Mouse (Mus musculus) heart, postnatal 0 days (tissue): ENCODE results near the gene Crygd. TPM values are rescaled to one million over a fixed set of nuclear protein-coding genes. Genes with fewer than 3 reads are reported as not detected.

ENCODE experiments used
- ATAC-seq: fragments of 200-750 bp; cut with Nextera tagmentation; 2 replicates; pipeline ENCODE4 v1.8.0; 2017; ENCODE audit warnings: low read depth, moderate number of reproducible peaks, moderate library complexity; ENCODE audit not compliant: insufficient read depth
- DNase-seq: peaks from one replicate; pipeline ENCODE4 v3.0.0-alpha.2; 2016; ENCODE audit warnings: low spot score
- H3K27ac ChIP-seq: fragments of 300-500 bp; sonication (generic); 2 replicates; pipeline ENCODE4 v1.5.1; 2014; ENCODE audit warnings: low read depth, mild to moderate bottlenecking
- H3K27me3 ChIP-seq: fragments of 300-500 bp; sonication (generic); 2 replicates; pipeline ENCODE4 v1.6.1; 2014; ENCODE audit warnings: low read length, mixed read lengths; ENCODE audit not compliant: control insufficient read depth, insufficient read depth
- H3K36me3 ChIP-seq: fragments of 300-500 bp; sonication (generic); replicated peaks from 2 replicates; pipeline ENCODE4 v1.6.1; 2014; ENCODE audit warnings: low read length, mixed read lengths; ENCODE audit not compliant: control insufficient read depth, insufficient read depth
- H3K4me1 ChIP-seq: fragments of 300-500 bp; sonication (generic); 2 replicates; pipeline ENCODE4 v1.6.1; 2014; ENCODE audit warnings: antibody characterized with exemption; ENCODE audit not compliant: control insufficient read depth, insufficient read depth
- H3K4me2 ChIP-seq: fragments of 300-500 bp; sonication (generic); 2 replicates; pipeline ENCODE4 v1.6.1; 2014; ENCODE audit warnings: low read depth, mild to moderate bottlenecking, low read length, moderate library complexity
- H3K4me3 ChIP-seq: fragments of 300-500 bp; sonication (generic); 2 replicates; pipeline ENCODE4 v1.5.1; 2014; ENCODE audit warnings: low read depth, low read length
- H3K9ac ChIP-seq: fragments of 300-500 bp; sonication (generic); replicated peaks from 2 replicates; pipeline ENCODE4 v1.6.1; 2014; ENCODE audit warnings: low read depth, low read length, mixed read lengths
- H3K9me3 ChIP-seq: fragments of 300-500 bp; sonication (generic); replicated peaks from 2 replicates; pipeline ENCODE4 v1.6.1; 2016; ENCODE audit warnings: low read length; ENCODE audit not compliant: control insufficient read depth
- CTCF ChIP-seq: IDR thresholded peaks from 2 replicates; pipeline ENCODE4 v1.5.1; 2016; ENCODE audit warnings: antibody characterized with exemption, control low read depth, low read depth
- EP300 ChIP-seq: IDR thresholded peaks from 2 replicates; pipeline ENCODE4 v1.6.1; 2016; ENCODE audit warnings: antibody characterized with exemption, low read depth
- WGBS: fragments of 180-500 bp; shearing (Covaris S2); extraction: QIAGEN DNeasy Blood & Tissue Kit; methylation state at CpG from one replicate; pipeline ENCODE4 v1.1.7; 2014; 5-methylcytosine and 5-hydroxymethylcytosine counted together
- polyA plus RNA-seq: library from polyadenylated mRNA; unstranded; fragments of >200 nt; fragmentation: Nextera tagmentation; extraction: Ambion mirVana; gene quantifications from 2 replicates; pipeline ENCODE4 v1.2.1, GENCODE M21; 2015
- total RNA-seq: library from RNA; depleted of rRNA; stranded (reverse); fragments of >200 nt; gene quantifications from 2 replicates; pipeline ENCODE4 v1.2.3, GENCODE M21; 2014; ENCODE audit warnings: low replicate concordance; rRNA removed

The Crygd gene
- total and polyA plus RNA-seq, 2 experiments from 2014 or later = not detected

DNA sequence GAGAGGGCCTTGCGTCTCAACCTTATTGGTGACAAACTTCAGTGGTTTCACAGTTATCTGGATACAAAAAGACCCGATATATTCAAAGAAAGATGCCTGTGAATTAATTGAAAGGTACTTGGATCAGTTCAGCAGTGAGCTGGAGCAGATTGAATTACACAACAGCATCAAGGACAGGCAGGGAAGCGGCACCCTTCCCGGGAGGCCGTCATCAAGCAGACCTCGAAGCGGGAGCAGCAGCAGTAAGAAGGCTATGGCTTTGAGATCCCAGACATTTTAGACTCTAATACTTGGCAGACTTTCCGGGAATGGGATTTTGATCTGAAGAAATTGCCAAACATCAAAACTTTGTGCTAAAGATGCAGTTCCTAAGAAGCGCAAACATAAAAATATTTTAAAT is 35.0 kb downstream of the Crygd start:
- no peak overlapping the region for H3K9ac ChIP-seq
- WGBS = 66% methylated on average over 9 of the region's 9 CpGs
- DNase-seq = no peak

DNA sequence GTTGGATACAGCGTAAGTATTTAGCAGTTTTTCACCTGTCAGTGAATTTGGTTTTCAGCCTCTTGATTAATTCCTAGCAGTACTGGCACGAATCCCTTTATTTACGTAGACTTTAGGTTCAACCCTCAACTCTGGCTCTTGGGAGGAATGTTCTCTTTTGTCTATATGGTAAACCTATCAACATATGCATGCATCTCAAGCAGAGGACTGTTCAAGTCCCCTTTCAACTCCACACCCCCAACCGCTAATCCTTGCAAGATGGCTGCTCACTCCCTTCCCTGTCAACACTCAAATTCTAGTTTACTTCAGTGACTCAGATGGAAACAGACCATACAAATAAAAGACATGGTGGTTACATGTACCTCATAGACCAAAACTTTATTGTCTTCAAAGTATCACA is 50.5 kb downstream of the Crygd start:
- no peak for TF ChIP-seq CTCF
- no peak for TF ChIP-seq EP300
- Histone ChIP-seq H3K9ac (no peak overlapping the region), H3K27me3 (no peaks in the 10 kb centered on the region), H3K9me3 (no peaks in the 10 kb centered on the region), H3K36me3 (no peaks in the 10 kb centered on the region), H3K4me3 (no peak overlapping the region), H3K4me2 (no peak overlapping the region), H3K4me1 (no peaks in the 10 kb centered on the region), H3K27ac (no peak overlapping the region)
- DNase-seq = no peak
- 86% methylated on average over 4 of the region's 4 CpGs for WGBS
- ATAC-seq = no peak

More for the DNA sequence above, 35.0 kb downstream of the Crygd start:
- no peak for ATAC-seq
- TF ChIP-seq CTCF (no peak), EP300 (no peak)
- Histone ChIP-seq H3K4me2 (no peak overlapping the region), H3K27me3 (no peaks in the 10 kb centered on the region), H3K36me3 (no peaks in the 10 kb centered on the region), H3K27ac (no peak overlapping the region), H3K4me3 (no peak overlapping the region), H3K4me1 (no peaks in the 10 kb centered on the region), H3K9me3 (no peaks in the 10 kb centered on the region)

Other genes with a start within 250 kb of the Crygd start
- 3.1 and 12.4 TPM in 2 replicates for gene Plekhm3, start 106.6 kb downstream of the Crygd start, total RNA-seq
- 3.5 and 4.2 TPM in 2 replicates for gene Plekhm3, start 106.6 kb downstream of the Crygd start, polyA plus RNA-seq
- 1.4 TPM in 1 of 2 replicates, not detected in the other for gene Akr1cl, start 30.7 kb downstream of the Crygd start, total RNA-seq
- 0.51 and 0.66 TPM in 2 replicates for gene Akr1cl, start 30.7 kb downstream of the Crygd start, polyA plus RNA-seq
- gene Cryge, start 12.3 kb downstream of the Crygd start, total RNA-seq = not detected in 2 replicates
- not detected in 2 replicates for gene Cryge, start 12.3 kb downstream of the Crygd start, polyA plus RNA-seq
- gene Crygc, start 10.2 kb upstream of the Crygd start, total RNA-seq = not detected in 2 replicates
- not detected in 2 replicates for gene Crygc, start 10.2 kb upstream of the Crygd start, polyA plus RNA-seq
- gene Crygb, start 18.8 kb upstream of the Crygd start, total RNA-seq = 0.31 TPM in 1 of 2 replicates, not detected in the other
- gene Crygb, start 18.8 kb upstream of the Crygd start, polyA plus RNA-seq = not detected in 2 replicates
- not detected in 2 replicates for gene Cryga, start 39.9 kb upstream of the Crygd start, total RNA-seq
- gene Cryga, start 39.9 kb upstream of the Crygd start, polyA plus RNA-seq = not detected in 2 replicates
- gene Gm28845, start 56.1 kb upstream of the Crygd start, total RNA-seq = not detected in 2 replicates
- gene Gm28845, start 56.1 kb upstream of the Crygd start, polyA plus RNA-seq = not detected in 2 replicates
- not detected in 2 replicates for gene D630023F18Rik, start 59.8 kb upstream of the Crygd start, total RNA-seq
- gene D630023F18Rik, start 59.8 kb upstream of the Crygd start, polyA plus RNA-seq = 0.11 TPM in 1 of 2 replicates, not detected in the other
- 37.6 and 39.7 TPM in 2 replicates for gene Idh1, start 123.0 kb upstream of the Crygd start, total RNA-seq
- 58.5 and 60.5 TPM in 2 replicates for gene Idh1, start 123.0 kb upstream of the Crygd start, polyA plus RNA-seq
- gene Pikfyve, start 123.2 kb upstream of the Crygd start, total RNA-seq = 18.1 and 36.6 TPM in 2 replicates
- 3.0 and 3.4 TPM in 2 replicates for gene Pikfyve, start 123.2 kb upstream of the Crygd start, polyA plus RNA-seq
- gene Pth2r, start 218.6 kb upstream of the Crygd start, total RNA-seq = not detected in 2 replicates
- gene Pth2r, start 218.6 kb upstream of the Crygd start, polyA plus RNA-seq = not detected in 2 replicates